18 mouse cellular contexts compared by ENCODE assay signal in the genomic region with DNA sequence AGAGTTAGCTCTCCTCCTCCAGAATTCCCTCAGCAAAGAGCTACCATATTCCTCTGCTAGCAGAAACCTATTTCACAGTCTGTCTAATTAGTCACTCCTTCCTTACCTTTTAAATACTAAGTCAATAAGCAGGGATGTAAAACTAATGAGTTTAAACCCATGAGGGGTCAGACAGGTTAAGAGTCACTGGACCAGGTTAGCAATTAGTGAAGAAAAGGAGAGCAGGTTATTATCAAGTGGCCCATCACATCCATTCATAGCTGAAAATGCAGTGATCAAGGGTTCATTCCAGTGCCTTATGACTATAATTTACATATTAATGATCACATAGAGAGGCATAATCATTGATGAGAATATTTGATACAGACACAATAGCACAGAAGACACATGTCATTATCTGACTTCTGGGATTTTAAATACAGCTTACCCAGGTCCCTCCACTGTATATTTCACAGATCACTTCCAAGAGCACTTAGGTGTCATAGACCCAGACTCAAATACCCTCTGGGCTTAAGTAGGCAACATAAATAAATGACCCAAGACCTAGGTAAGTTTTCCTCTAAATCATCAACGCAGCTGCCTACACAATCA.
"Had no signal": no experiment of that assay in that cellular context is flagged by ENCODE, and none has a peak within 500 bp of the region (broad histone marks: within the 10 kb centered on the region; RNA-seq: fewer than 3 reads in every experiment).

No protein-coding gene starts in this region.

- H3K9ac ChIP-seq: liver, embryonic 13.5 days; midbrain, embryonic 15.5 days; neural tube, embryonic 12.5 days had no signal

- ATAC-seq: intestine, embryonic 16.5 days; midbrain, embryonic 15.5 days had no signal

- H3K4me2 ChIP-seq: liver, embryonic 13.5 days; midbrain, embryonic 15.5 days; neural tube, embryonic 12.5 days had no signal

- H3K9me3 ChIP-seq: liver, embryonic 13.5 days; midbrain, embryonic 15.5 days; neural tube, embryonic 12.5 days had no signal

- H3K27me3 ChIP-seq: liver, embryonic 13.5 days; midbrain, embryonic 15.5 days; neural tube, embryonic 12.5 days had no signal

- H3K27ac ChIP-seq: liver, embryonic 13.5 days; midbrain, embryonic 15.5 days; neural tube, embryonic 12.5 days; stomach, postnatal 0 days had no signal

- H3K36me3 ChIP-seq: liver, embryonic 13.5 days; midbrain, embryonic 15.5 days; neural tube, embryonic 12.5 days had no signal

- H3K4me1 ChIP-seq: liver, embryonic 13.5 days; neural tube, embryonic 12.5 days had no signal

- H3K4me3 ChIP-seq: liver, embryonic 13.5 days; midbrain, embryonic 15.5 days; neural tube, embryonic 12.5 days had no signal

- DNase-seq: kidney, adult 18-20 months; kidney, adult 9 months; kidney, postnatal 14 days; kidney, postnatal 4 days; layer of hippocampus, adult 9-11 months; liver, embryonic 13.5 days; lung, adult 2 months; lung, postnatal 14 days; lung, postnatal 4 days; right cerebral cortex, adult 18-20 months; right cerebral cortex, postnatal 14 days; right cerebral cortex, postnatal 4 days; thymus, adult 2 months; thymus, postnatal 25 days had no signal
